Mouse (Mus musculus): ENCODE data around the gene Mrpl4. TPM values are rescaled to one million over a fixed set of nuclear protein-coding genes. Genes with fewer than 3 reads are reported as not detected.

Gene Mrpl4
- polyA plus RNA-seq, 1 experiment from 2014 or later, result 115 TPM

- Histone ChIP-seq H3K9ac (no peak overlapping the region), H3K27me3 (peaks cover 48% of the 10 kb centered on the region), H3K36me3 (ENCODE audit: poor library complexity, severe bottlenecking) (peaks cover 28% of the 10 kb centered on the region), H3K4me3 (no peak overlapping the region), H3K9me3 (replicated peaks) (no peaks in the 10 kb centered on the region), H3K4me2 (no peak overlapping the region), H3K27ac (no peak overlapping the region), H3K4me1 (peaks cover 10% of the 10 kb centered on the region)
- 68% methylated on average over 5 of the region's 5 CpGs for WGBS
- ATAC-seq, result no peak
Measured at GRCm38 (mm10) chr9:21011846-21012312, 9.3 kb downstream of the Mrpl4 start.

GRCm38 (mm10) chr9:21012368-21012767 is 9.8 kb downstream of the Mrpl4 start:
- WGBS, result 52% methylated on average over 1 of the region's 1 CpGs
- Histone ChIP-seq H3K4me2 (no peak overlapping the region), H3K4me3 (no peak overlapping the region), H3K27me3 (peaks cover 53% of the 10 kb centered on the region), H3K36me3 (ENCODE audit: poor library complexity, severe bottlenecking) (peaks cover 23% of the 10 kb centered on the region), H3K4me1 (peaks cover 10% of the 10 kb centered on the region), H3K27ac (no peak overlapping the region), H3K9ac (no peak overlapping the region), H3K9me3 (replicated peaks) (no peaks in the 10 kb centered on the region)
- ATAC-seq, result no peak

GRCm38 (mm10) chr9:21014691-21015570 is 12.4 kb downstream of the Mrpl4 start:
- 5% methylated on average over 29 of the region's 29 CpGs for WGBS

GRCm38 (mm10) chr9:21015571-21016130 is 13.1 kb downstream of the Mrpl4 start, which contains the start of gene Icam1:
Gene Icam1 (plus strand): TSS chr9:21015985.
- no peak for ATAC-seq
- under 1% methylated on average over 28 of the region's 30 CpGs for WGBS
- peak within 1 kb of the TSS; percentile 49; the same call in 1 of the 2 replicates for H3K9ac ChIP-seq

More at GRCm38 (mm10) chr9:21014691-21015570, 12.4 kb downstream of the Mrpl4 start:
- H3K9me3 ChIP-seq (replicated peaks), result no peaks in the 10 kb centered on the region
- peaks cover 10% of the 10 kb centered on the region for H3K4me1 ChIP-seq
- H3K9ac ChIP-seq, result peak overlapping the region; percentile 49; the same call in 1 of the 2 replicates
- peak overlapping the region; percentile 40 for H3K4me2 ChIP-seq
- H3K36me3 ChIP-seq (ENCODE audit: poor library complexity, severe bottlenecking), result no peaks in the 10 kb centered on the region
- ATAC-seq, result no peak
- H3K27me3 ChIP-seq, result peaks cover 72% of the 10 kb centered on the region
- peak overlapping the region; percentile 15 for H3K4me3 ChIP-seq
- H3K27ac ChIP-seq, result no peak overlapping the region

GRCm38 (mm10) chr9:21016331-21017176 is 14.0 kb downstream of the Mrpl4 start:
- no peaks in the 10 kb centered on the region for H3K9me3 ChIP-seq (replicated peaks)
- no peaks in the 10 kb centered on the region for H3K36me3 ChIP-seq (ENCODE audit: poor library complexity, severe bottlenecking)
- H3K27ac ChIP-seq, result no peak overlapping the region
- no peak overlapping the region for H3K4me2 ChIP-seq
- peak overlapping the region; percentile 15 for H3K4me3 ChIP-seq
- H3K9ac ChIP-seq, result no peak overlapping the region
- H3K27me3 ChIP-seq, result peaks cover 74% of the 10 kb centered on the region
- peaks cover 10% of the 10 kb centered on the region for H3K4me1 ChIP-seq
- ATAC-seq, result no peak
- 5% methylated on average over 17 of the region's 17 CpGs for WGBS

More at GRCm38 (mm10) chr9:21015571-21016130, 13.1 kb downstream of the Mrpl4 start, which contains the start of gene Icam1:
- Histone ChIP-seq H3K27ac (no peak within 1 kb of the TSS), H3K9me3 (replicated peaks) (no peaks in the 10 kb centered on the region), H3K27me3 (peaks cover 74% of the 10 kb centered on the region), H3K36me3 (ENCODE audit: poor library complexity, severe bottlenecking) (no peaks in the 10 kb centered on the region), H3K4me2 (peak within 1 kb of the TSS; percentile 40), H3K4me1 (peaks cover 10% of the 10 kb centered on the region), H3K4me3 (peak within 1 kb of the TSS; percentile 15)

- H3K9me3 ChIP-seq (replicated peaks), result no peaks in the 10 kb centered on the region
- no peaks in the 10 kb centered on the region for H3K36me3 ChIP-seq (ENCODE audit: poor library complexity, severe bottlenecking)
- H3K27me3 ChIP-seq, result peaks cover 73% of the 10 kb centered on the region
- WGBS, result 45% methylated on average over 4 of the region's 4 CpGs
- H3K27ac ChIP-seq, result no peak overlapping the region
- no peak overlapping the region for H3K9ac ChIP-seq
- H3K4me1 ChIP-seq, result peaks cover 10% of the 10 kb centered on the region
- no peak for ATAC-seq
- no peak overlapping the region for H3K4me2 ChIP-seq
- no peak overlapping the region for H3K4me3 ChIP-seq
Measured at GRCm38 (mm10) chr9:21017177-21017575, 14.6 kb downstream of the Mrpl4 start.

- H3K36me3 ChIP-seq (ENCODE audit: poor library complexity, severe bottlenecking), result no peaks in the 10 kb centered on the region
- no peak overlapping the region for H3K9ac ChIP-seq
- WGBS, result 77% methylated on average over 2 of the region's 2 CpGs
- H3K4me3 ChIP-seq, result no peak overlapping the region
- no peaks in the 10 kb centered on the region for H3K9me3 ChIP-seq (replicated peaks)
- no peak for ATAC-seq
- H3K27me3 ChIP-seq, result peaks cover 62% of the 10 kb centered on the region
- peaks cover 10% of the 10 kb centered on the region for H3K4me1 ChIP-seq
- no peak overlapping the region for H3K27ac ChIP-seq
- H3K4me2 ChIP-seq, result no peak overlapping the region
Measured at GRCm38 (mm10) chr9:21018600-21018999, 16.1 kb downstream of the Mrpl4 start.

- Histone ChIP-seq H3K9ac (no peak overlapping the region), H3K27ac (no peak overlapping the region), H3K4me2 (no peak overlapping the region), H3K4me1 (no peaks in the 10 kb centered on the region), H3K27me3 (peaks cover 45% of the 10 kb centered on the region), H3K9me3 (replicated peaks) (no peaks in the 10 kb centered on the region), H3K4me3 (no peak overlapping the region), H3K36me3 (ENCODE audit: poor library complexity, severe bottlenecking) (no peaks in the 10 kb centered on the region)
- WGBS, result 77% methylated on average over 3 of the region's 3 CpGs
- ATAC-seq, result no peak
Measured at GRCm38 (mm10) chr9:21021363-21021762, 18.8 kb downstream of the Mrpl4 start.

- Histone ChIP-seq H3K36me3 (ENCODE audit: poor library complexity, severe bottlenecking) (no peaks in the 10 kb centered on the region), H3K27ac (no peak overlapping the region), H3K4me1 (no peaks in the 10 kb centered on the region), H3K9ac (no peak overlapping the region), H3K4me3 (no peak overlapping the region), H3K4me2 (no peak overlapping the region), H3K27me3 (peaks cover 45% of the 10 kb centered on the region), H3K9me3 (replicated peaks) (no peaks in the 10 kb centered on the region)
- no peak for ATAC-seq
- WGBS, result 61% methylated on average over 6 of the region's 6 CpGs
Measured at GRCm38 (mm10) chr9:21022288-21022687, 19.8 kb downstream of the Mrpl4 start.

- Histone ChIP-seq H3K36me3 (ENCODE audit: poor library complexity, severe bottlenecking) (no peaks in the 10 kb centered on the region), H3K4me3 (no peak overlapping the region), H3K27ac (no peak overlapping the region), H3K27me3 (peaks cover 44% of the 10 kb centered on the region), H3K4me1 (no peaks in the 10 kb centered on the region), H3K9me3 (replicated peaks) (no peaks in the 10 kb centered on the region), H3K9ac (no peak overlapping the region), H3K4me2 (no peak overlapping the region)
- 84% methylated on average over 1 of the region's 1 CpGs for WGBS
- ATAC-seq, result no peak
Measured at GRCm38 (mm10) chr9:21022726-21023125, 20.2 kb downstream of the Mrpl4 start.

- no peaks in the 10 kb centered on the region for H3K9me3 ChIP-seq (replicated peaks)
- no peak overlapping the region for H3K27ac ChIP-seq
- WGBS, result 76% methylated on average over 19 of the region's 19 CpGs
- H3K4me2 ChIP-seq, result no peak overlapping the region
- no peaks in the 10 kb centered on the region for H3K36me3 ChIP-seq (ENCODE audit: poor library complexity, severe bottlenecking)
- no peak for ATAC-seq
- no peak overlapping the region for H3K9ac ChIP-seq
- peaks cover 14% of the 10 kb centered on the region for H3K4me1 ChIP-seq
- peaks cover 55% of the 10 kb centered on the region for H3K27me3 ChIP-seq
- no peak overlapping the region for H3K4me3 ChIP-seq
Measured at GRCm38 (mm10) chr9:21025258-21025810, 22.8 kb downstream of the Mrpl4 start.
